Mouse (Mus musculus) urinary bladder, postnatal 36 days (tissue): Measurements from ENCODE around the gene Cpsf6.
"Not testable (repeated sequence)": the region's sequence is repeated elsewhere in the genome, so short reads cannot be mapped to it uniquely, and the experiment has no call there.

ENCODE experiments used
- DNase-seq, 2 experiments: peaks; one replicate each; pipeline ENCODE4 v3.0.0; 2022; ENCODE audit warnings: low spot score in 2 of 2, mixed read lengths in 1 of 2

The Cpsf6 gene

GRCm38 (mm10) chr10:117399839-117400238 lies 20.0 kb upstream of the Cpsf6 start:
- DNase-seq = no peak

- DNase-seq = no peak
These were observed 19.4 kb upstream of the Cpsf6 start for GRCm38 (mm10) chr10:117399196-117399595.

DNA sequence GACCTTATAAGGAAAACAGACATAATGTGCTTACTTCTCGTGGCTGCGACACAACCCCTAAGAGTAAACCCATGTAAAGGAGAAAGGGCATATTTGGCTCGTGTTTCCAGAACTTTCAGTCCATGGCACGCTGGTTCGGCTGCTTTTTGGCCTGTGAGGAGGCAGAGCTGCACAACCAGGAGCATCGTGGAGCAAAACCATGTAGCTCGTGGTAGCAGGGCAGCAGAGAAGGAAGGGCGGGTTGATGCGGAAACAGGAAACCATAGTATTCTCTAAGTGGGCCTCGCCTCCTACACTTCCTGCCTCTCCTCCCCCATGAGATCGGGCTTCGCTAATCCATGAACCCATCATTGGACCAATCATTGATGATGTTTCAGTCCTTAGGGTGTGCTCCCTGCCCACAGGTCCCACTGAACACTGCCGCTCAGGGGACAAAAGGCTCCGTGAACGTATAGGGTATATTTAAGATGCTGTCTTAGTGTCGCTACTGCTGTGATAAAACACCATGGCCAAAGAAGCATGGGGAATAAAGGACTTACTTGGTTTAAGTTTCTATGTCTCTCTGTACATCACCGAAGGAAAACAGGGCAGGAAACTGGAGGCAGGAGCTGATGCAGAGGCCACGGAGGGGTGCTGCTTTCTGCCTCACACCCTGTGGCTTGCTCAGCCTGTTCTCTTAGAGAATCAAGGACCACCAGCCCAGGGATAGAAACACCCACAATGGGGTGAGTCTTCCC lies 18.4 kb upstream of the Cpsf6 start:
- DNase-seq = no peak

DNA sequence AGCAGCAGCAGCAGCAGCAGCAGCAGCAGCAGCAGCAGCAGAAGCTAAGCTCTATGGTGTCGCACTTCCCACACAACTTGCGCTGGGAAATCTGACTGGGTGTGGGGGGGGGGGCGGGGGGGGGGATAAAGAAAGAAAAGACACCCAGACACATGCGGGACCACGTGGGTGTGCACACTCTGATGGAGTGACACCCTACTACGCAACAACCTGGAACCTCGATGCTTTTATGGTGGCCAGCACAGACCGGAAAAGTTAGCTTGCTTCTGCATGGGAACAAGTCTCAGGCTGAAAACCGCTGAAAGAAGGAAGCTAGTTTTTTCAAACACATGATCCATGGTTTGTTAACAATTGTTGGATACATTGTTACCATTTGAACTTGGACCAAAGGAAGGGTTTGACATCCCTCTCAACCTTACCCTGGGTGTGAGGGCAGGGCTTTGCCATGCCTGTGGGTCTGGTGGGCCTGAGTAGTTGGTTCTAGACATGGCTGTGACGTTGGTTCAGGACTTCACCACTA lies 17.4 kb upstream of the Cpsf6 start:
- DNase-seq = no peak

GRCm38 (mm10) chr10:117396386-117397048 lies 16.7 kb upstream of the Cpsf6 start:
- DNase-seq = no peak

- no peak for DNase-seq
These were observed 16.0 kb upstream of the Cpsf6 start for GRCm38 (mm10) chr10:117395801-117396200.

GRCm38 (mm10) chr10:117394738-117395550 lies 15.1 kb upstream of the Cpsf6 start:
- DNase-seq = no peak

DNA sequence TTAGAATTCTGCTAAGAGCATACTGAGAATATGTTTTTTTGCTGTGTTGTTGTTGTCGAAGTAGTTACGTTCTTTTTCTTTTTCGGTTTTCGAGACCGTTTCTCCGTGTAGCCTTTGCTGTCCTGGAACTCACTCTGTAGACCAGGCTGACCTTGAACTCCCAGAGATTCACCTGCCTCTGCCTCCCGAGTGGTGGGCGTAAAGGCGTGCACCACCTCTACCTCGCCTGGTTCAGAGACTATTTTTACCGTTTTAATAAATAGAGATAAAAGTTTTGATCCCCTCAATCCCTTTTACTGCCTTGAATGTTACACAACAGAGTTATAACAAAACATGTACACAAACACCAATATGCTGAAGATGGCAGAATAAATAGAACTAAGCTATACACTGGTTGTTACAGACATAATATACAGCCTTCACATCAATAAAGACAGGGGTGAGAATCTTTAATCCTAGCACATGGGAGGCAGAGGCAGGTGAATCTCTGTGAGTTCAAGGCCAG lies 14.1 kb upstream of the Cpsf6 start:
- DNase-seq = no peak

DNA sequence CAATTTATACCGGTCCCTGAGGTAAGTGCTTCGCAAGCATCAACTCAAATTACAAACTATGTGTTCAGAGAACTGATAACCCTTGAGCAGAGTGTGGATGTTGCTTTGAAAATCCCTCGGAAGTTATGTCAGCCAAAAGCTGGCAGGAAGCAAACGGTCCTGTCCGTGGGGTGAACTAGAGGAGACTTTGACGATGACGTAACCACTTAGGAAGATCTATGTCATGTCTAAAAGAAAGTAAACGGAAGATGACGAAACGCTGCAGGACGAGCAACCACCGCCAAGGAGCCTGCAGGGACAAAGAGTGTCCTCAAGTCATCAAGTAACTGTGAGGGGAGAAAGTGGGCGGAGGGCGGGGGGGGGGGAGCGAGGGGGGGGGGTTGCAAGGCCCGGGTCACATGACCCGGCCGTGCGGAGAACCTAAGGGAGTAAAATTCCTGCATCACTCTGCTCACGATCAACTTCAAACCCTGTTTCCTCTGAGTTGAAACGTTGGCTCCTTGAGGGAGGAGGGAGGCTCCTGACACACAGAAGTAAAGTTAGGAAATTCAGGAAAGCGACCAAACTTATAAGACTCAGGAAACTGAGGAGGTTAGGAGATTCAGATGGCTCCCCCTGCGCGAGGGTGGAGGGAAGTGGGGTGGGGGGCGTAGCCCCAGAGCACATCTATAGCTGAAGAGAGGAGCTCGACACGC lies 13.5 kb upstream of the Cpsf6 start:
- DNase-seq = peak in 1 of 2 experiments; percentile 7

DNA sequence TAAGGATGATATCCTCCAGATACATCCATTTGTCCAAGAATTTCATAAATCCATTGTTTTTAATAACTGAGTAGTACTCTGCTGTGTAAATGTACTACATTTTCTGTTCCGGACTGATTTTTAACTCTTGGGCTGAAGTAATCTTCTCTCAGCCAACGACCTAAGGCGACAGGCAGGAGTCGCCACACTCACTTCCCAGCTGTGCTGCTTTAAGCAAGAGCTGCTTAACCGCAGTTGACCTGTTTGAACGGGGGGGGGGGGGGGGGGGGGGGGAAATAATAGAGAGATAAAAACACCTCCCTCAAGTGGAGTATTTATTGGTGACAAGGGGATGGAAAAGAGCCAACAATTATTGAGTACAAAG lies 13.0 kb upstream of the Cpsf6 start:
- DNase-seq = no peak

GRCm38 (mm10) chr10:117392397-117392796 lies 12.6 kb upstream of the Cpsf6 start:
- not testable (repeated sequence) for DNase-seq

GRCm38 (mm10) chr10:117391801-117392200 lies 12.0 kb upstream of the Cpsf6 start:
- DNase-seq = no peak

- no peak for DNase-seq
These were observed 11.2 kb upstream of the Cpsf6 start for GRCm38 (mm10) chr10:117391057-117391456.

- DNase-seq = no peak
These were observed 10.4 kb upstream of the Cpsf6 start for GRCm38 (mm10) chr10:117389904-117390875.

DNA sequence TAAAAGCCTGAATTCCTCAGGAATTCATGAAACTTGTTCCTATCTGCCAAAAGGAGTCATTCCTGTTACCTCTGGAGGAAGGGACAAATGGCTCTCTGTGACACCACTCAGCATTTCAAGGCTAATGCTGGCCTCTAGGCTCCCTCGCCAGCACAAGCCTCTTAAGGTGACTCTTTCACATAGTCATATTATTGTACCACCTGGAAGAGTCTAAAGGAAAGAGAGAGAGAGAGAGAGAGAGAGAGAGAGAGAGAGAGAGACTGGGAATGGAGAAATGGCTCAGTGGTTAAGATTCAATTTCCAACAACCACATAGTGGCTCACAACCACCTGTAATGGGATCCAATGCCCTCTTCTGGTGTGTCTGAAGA lies 9.5 kb upstream of the Cpsf6 start:
- DNase-seq = no peak

GRCm38 (mm10) chr10:117388637-117389370 lies 9.0 kb upstream of the Cpsf6 start:
- DNase-seq = no peak

DNA sequence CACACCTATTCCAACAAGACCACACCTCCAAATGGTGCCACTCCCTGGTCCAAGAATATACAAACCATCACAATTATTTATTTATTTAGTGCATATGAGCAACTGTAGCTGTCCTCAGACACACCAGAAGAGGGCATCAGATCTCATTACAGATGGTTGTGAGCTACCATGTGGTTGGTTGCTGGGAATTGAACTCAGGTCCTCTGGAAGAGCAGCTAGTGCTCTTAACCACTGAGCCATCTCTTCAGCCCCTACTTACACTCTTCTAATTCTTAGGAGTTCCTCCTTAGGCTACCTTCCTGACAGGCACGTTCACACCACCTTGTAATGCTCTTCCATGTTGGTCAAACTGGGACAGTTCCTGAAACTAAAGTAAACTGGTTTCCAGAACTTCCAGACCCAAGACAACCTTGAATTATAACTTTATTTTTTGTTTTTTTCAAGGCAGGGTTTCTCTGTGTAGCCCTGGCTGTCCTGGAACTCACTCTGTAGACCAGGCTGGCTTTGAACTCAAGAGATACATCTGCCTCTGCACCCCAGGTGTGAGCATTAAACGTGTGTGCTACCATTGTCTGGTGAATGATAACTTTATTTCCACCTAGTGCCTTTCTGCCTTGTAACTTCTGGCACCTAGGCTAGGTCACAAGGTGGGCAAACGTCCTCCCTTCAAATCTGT lies 8.3 kb upstream of the Cpsf6 start:
- DNase-seq = not testable (repeated sequence)

DNA sequence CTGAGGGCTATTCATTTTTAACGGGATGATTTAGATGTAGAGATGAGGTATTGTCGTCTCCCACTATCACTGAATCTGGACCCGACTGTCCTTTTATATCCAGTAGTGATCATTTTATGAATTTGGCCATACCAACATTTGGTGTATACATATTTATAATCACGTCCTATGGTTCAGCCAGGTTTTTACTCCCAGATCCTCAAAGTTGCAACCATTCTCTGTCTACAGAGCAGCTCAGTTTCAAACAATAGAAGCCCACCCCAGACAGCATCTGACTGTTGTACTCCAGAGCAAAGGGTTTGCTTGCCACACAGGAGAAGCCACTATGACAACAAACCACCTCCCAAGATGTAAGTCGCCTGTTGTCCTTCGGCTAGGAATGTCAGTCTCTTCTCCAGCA lies 7.2 kb upstream of the Cpsf6 start:
- no peak for DNase-seq

GRCm38 (mm10) chr10:117386261-117386660 lies 6.4 kb upstream of the Cpsf6 start:
- DNase-seq = no peak
